Mouse (Mus musculus) embryo, embryonic 10 days (tissue): Measurements from ENCODE around the gene Ncoa6.

Experiments used
- DNase-seq: peaks from one replicate; pipeline ENCODE4 v3.0.0-alpha.2; 2015; ENCODE audit warnings: low spot score

Ncoa6 gene

GRCm38 (mm10) chr2:155436445-155436844, 37.2 kb downstream of the Ncoa6 start:
- DNase-seq: peak; percentile 20

- no peak for DNase-seq
Measured at GRCm38 (mm10) chr2:155420911-155421310, 52.8 kb downstream of the Ncoa6 start.

GRCm38 (mm10) chr2:155404635-155405034, 69.1 kb downstream of the Ncoa6 start:
- no peak for DNase-seq

DNA sequence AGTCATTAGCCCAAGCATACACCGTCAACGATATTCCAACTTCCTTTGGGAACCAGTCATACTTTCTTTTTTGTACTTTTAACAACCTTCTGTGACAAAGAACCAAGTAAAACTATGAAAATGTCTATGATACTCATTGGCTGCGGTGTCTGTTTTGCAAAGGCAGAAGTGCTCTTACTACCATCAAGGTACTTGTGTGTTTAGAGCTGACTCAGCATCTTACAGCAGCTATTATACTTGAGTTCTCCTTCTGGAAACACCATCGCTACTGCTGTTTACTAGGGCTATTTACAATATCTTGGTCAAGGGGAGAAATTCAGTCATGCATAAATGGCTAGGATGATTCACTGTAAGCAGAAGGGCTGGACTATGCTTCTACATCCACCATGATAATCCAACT, 71.8 kb downstream of the Ncoa6 start:
- no peak for DNase-seq

DNA sequence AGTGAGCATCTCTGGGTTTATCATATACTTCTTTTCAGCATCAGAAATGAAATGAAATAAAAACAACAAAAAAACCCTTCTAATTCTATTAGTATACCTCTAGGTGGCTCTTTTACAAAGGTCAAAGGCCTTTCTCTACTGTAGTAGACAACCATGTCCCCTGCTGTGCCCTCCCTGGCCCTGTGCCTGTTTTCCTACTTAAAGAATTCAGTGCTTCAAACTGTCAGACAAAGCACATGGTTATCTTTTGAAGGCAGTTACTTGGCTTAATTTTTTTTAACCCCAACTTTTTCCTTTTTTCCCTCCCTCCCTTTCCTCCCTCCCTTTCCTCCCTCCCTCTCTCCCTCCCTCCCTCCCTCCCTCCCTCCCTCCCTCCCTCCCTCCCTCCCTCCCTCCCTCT, 73.4 kb downstream of the Ncoa6 start:
- no peak for DNase-seq

GRCm38 (mm10) chr2:155394586-155394985, 79.1 kb downstream of the Ncoa6 start:
- no peak for DNase-seq

DNA sequence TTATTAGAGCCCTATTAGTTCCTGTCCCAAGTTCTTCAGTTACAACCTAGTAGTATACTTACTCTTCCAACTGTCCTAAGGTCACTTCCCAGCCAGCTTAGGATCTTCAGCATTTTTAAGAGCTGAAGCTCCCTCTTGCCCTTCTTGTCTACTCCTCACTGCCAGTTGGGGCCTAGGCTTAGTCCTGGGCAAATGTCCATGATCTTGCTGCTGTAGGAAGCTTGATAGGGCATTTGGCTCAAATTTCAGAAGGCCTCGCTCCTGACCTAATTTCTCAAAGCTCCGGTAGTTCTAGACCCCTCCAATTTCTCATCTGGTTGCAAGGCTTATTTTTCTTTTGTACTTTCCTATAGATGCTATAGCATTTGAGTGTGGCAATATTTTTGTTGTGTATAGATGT, 85.1 kb downstream of the Ncoa6 start:
- DNase-seq: no peak

DNA sequence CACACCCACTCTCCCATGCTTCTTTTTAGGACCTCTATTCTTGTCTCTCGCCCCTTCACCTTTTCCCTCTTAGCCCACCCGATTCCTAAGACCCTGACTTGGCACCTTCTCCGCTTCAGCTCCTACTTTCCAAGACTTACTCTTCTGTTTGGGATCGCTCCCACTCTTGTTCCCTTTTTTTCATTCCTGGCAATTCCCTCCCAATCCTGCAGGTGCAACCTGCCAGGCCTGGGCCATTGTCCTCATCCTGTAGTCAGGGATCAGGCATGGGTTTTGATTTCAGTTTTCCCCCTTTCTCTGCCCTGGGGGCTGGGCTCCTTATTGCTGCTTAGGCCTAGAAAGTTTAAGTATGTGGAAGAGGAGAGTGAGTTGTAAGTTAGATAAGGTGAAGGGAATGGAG, 86.6 kb downstream of the Ncoa6 start:
- no peak for DNase-seq

- DNase-seq: no peak
Measured at GRCm38 (mm10) chr2:155386534-155386899, 87.2 kb downstream of the Ncoa6 start.

GRCm38 (mm10) chr2:155385731-155386533, 87.8 kb downstream of the Ncoa6 start:
- peak; percentile 48 for DNase-seq

GRCm38 (mm10) chr2:155385090-155385489, 88.6 kb downstream of the Ncoa6 start:
- DNase-seq: peak; percentile 74

DNA sequence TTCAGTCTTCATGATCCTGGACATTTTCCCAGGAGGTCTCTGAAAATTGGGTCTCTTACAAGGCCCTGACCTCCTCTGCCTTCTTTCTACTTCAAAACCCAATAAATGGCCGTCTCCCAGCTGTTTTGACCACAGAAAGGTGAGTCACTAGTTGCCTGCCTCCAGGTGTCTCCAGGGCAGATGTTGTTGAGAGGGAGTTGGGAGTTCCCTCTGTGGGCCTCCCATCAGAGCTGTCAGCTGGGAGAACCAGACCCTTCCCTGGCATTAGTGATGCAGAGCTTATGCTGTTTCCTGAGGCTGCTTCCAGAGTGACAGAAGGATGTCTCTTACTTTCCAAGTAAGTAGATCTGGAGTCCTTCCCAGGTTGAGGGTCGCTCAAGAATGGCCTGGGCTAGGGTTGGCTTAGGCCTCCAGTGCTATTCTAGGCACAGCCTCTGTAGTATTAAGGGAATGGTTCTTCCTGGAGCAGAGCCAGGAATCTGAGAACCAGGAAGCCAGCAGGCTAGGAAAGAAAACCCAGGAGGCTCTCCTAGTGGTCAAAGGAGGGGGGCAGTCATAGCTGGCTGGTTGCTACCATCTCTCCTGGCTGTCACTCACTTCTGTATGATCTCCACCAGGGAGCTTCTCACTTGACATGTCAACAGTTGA, 90.8 kb downstream of the Ncoa6 start:
- no peak for DNase-seq

DNA sequence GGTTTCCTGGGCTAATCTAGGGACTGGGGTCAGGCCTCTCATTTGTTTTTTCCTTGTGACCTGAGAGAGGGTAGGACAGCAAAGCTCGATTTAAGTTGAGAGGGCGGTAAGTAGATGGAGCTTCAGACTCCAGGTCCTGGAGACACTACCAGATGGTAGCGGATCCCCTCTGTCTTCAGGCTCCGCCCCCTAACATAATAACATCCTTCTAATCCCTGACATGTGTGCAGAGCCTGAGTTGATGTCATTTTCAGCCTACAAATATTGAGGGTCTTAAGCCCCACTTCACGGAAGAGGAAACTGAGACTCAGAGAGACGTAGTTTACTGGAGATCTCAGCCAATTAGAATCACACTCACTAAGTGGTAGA, 91.4 kb downstream of the Ncoa6 start:
- DNase-seq: peak; percentile 37

DNA sequence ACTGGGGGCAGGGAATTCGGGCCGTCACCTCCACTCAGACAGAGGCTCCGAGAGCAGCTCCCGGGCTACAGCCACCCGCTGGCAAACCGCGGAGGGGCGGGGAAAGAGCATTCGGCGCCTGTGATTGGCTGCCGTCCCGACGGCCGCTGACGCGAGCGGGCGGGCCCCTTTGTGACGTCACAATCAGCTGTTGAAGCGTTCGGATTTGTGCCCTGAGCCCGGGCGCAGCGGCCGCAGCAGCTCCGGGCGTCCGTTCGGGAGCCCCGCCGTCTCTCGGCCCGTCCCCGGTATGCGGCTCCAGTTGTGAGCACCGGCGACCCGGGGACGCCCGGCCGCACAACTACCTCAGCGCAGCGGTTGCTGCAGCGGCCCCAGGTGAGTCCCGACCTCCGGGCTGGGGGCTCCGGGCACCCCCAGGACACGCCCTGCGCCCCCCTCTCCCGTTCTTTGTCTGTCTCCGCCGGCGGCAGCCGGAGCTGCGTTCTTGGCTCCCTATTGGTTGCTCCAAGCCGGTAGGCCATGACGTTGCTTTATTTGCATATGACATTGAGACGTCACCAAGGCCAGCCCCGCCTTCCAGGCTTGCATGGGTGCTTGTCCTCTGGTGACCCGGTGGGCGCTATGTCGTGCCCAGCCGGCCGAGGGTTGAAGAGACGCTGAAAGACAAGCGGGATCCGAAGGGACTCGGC, 91.9 kb downstream of the Ncoa6 start:
- DNase-seq: peak; percentile 98

DNA sequence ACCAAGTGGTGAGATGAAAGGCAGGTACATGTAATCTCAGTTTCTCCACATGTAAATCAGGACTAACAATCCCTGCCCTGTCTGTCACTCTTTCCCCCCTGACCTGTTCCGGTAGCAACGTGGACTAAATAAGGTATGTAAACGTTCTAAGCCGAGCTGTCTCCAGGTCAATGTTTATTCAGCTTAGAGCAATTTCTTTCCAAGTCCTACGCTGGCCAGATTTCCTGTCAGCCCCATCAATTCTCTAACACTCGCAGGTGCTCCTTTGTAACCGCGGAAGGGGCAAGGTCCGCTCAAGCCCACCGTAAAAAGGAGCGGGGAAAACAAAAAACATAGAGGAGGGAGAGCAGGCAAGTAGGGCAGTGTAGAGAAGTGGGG, 92.6 kb downstream of the Ncoa6 start:
- DNase-seq: peak; percentile 32

DNA sequence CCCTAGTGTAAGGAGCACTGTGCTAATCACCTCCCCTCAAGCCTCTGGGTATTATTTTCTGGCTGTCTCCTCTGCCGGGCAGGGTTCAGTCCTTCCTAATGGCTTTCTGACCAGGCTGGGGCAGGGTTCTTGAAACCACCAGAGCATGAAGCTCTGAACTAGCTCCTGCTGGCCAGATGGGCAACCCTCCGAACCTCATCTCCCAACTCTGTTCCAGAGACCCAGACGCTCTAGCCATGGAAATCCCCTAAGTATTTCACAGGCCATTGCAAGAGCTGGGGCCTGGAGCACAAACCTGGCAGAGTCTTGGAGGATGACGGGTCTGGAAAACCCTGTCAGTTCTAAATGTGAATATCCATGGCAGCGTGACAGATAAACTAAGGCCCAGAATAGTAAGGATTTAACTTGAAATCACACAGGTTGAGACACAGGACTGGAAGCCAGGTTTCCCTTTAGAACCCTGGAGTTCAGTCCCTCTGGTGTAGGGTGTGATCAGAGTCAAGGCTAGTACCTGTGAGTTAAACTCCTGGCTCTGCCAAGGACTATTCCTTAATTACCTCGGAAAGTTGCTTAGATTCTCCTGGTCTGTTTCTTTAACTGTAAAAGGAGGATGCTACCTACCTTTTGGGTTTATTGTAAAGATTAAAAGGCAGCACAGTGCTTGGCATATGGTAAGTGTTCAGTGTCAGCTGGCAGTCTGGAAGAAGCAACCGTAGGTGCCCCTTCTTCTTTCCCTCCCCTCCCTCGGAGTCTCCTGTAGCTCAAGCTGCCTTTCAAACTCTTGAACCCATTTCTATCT, 93.2 kb downstream of the Ncoa6 start, which contains the start of gene Trp53inp2:
Trp53inp2 (plus strand) TSS at position 799 of the 799 bp plus-strand sequence.
- no peak for DNase-seq

DNA sequence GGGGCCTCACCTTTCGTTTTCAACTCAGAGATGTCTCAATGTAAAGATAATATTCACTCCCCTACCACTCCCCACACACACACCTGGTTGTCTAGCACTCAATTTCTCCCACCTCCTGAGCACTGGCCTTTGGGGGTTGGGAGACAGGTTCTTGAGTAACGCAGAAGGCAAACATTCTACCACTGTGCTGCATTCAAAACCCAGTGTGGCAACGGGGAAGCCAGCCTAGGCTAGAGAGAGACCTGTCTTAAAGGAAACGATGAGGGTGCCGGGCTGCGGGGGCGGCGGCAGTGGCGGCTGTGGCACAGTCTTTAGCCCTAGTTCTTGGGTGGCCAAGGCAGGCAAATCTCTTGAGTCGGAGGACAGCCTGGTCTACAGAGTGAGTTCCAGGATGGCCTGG, 97.5 kb downstream of the Ncoa6 start:
- no peak for DNase-seq

DNA sequence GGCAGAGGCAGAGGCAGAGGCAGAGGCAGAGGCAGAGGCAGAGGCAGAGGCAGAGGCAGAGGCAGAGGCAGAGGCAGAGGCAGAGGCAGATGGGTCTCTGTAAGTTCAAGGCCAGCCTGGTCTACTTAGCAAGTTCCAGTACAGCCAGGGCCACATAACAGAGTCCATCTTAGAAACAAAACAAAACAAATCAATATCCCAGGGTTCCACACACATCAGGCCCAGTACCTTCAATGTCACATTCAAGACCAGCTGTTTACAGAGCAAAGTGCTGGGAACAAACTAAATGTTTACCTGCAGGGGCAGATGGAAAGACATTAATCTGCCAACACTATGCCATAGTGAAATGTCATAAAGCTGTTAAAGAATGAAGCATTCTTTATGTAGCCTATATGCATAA, 99.2 kb downstream of the Ncoa6 start:
- no peak for DNase-seq

GRCm38 (mm10) chr2:155373886-155374285, 99.8 kb downstream of the Ncoa6 start:
- DNase-seq: no peak

DNA sequence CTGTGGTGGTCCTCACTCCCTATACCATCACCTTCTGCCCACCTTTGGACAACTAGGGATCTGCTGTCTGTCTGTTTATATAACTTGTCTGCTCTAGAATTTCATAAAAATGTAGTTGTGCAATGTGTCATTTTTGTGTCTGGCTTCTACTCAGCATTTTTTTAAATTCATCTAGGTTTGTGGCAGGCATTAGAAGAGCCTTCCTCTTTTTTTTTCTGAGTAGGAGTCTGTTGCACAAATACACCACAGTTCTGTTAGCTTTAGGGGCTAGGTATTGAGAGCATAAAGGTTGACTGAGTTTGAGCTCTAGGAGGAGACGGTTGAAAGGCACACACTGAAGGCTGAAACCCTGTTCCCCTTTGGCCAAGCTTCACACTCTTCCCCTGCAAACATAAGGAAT, 100.4 kb downstream of the Ncoa6 start:
- DNase-seq: no peak

DNA sequence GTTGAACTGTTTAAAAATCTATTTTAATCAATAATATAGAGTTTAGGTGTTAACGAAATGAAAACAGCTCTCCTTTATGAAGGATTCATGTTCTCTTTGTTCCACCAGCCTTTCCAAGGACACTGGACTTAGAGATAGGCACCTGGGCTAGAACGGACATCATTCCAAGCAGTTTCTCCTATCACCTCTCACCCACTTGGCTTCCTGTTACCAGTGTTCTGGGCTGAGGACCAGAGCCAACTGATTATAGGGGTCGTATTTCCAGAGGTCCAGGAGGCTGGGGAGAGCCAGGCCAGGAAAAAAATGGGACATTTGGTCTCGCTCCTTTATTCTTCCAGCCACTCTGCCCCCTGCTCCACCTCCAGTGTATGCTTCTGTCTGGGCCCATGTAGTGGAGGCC, 101.2 kb downstream of the Ncoa6 start:
- no peak for DNase-seq

- DNase-seq: no peak
Measured at GRCm38 (mm10) chr2:155369333-155369883, 104.3 kb downstream of the Ncoa6 start.
